Mouse (Mus musculus) small intestine, adult 2 months (tissue): ENCODE data around the gene Csnk2a2. TPM values are rescaled to one million over a fixed set of nuclear protein-coding genes. Genes with fewer than 3 reads are reported as not detected.

Source experiments
- H3K27ac ChIP-seq: fragments of 200-500 bp; 2 replicates; pipeline ENCODE4 v1.5.1; 2012; ENCODE audit warnings: low read depth, low read length, control low read depth, inconsistent platforms; ENCODE audit not compliant: insufficient read depth
- H3K27me3 ChIP-seq: fragments of 200-500 bp; 2 replicates; pipeline ENCODE4 v1.6.1; 2012; ENCODE audit warnings: mild to moderate bottlenecking, moderate library complexity, low read length, inconsistent platforms; ENCODE audit not compliant: control insufficient read depth, insufficient read depth
- H3K36me3 ChIP-seq: fragments of 200-500 bp; 2 replicates; pipeline ENCODE4 v1.6.1; 2012; ENCODE audit warnings: mild to moderate bottlenecking, low read length, control low read depth, inconsistent platforms; ENCODE audit not compliant: control insufficient read depth, insufficient read depth
- H3K4me1 ChIP-seq: fragments of 200-500 bp; 2 replicates; pipeline ENCODE4 v1.6.1; 2012; ENCODE audit warnings: low read length, inconsistent platforms, mixed read lengths; ENCODE audit not compliant: control insufficient read depth, insufficient read depth, insufficient read length
- H3K4me3 ChIP-seq: fragments of 200-500 bp; 2 replicates; pipeline ENCODE4 v1.5.1; 2012; ENCODE audit warnings: low read depth, mild to moderate bottlenecking, control low read depth, inconsistent platforms, low read length, moderate library complexity
- CTCF ChIP-seq: fragments of 200-500 bp; IDR thresholded peaks from 2 replicates; pipeline ENCODE4 v1.5.1; 2012; ENCODE audit warnings: low read depth, mild to moderate bottlenecking, control low read depth, inconsistent platforms, low read length, moderate library complexity, mixed read lengths; ENCODE audit not compliant: insufficient replicate concordance, insufficient read length; ENCODE audit errors: extremely low read depth
- POLR2A ChIP-seq: fragments of 200-500 bp; IDR thresholded peaks from 2 replicates; pipeline ENCODE4 v1.6.1; 2012; ENCODE audit warnings: low read depth, mild to moderate bottlenecking, control low read depth, inconsistent platforms, low read length, moderate library complexity
- WGBS: fragments of 180-500 bp; shearing (Covaris S2); methylation state at CpG from one replicate; pipeline ENCODE4 v1.1.7; 2018; 5-methylcytosine and 5-hydroxymethylcytosine counted together
- polyA plus RNA-seq: library from polyadenylated mRNA; depleted of rRNA; stranded (reverse); fragments of >200 nt; gene quantifications from 2 replicates; pipeline ENCODE4 v1.2.3, GENCODE M21; 2012

The Csnk2a2 gene
- polyA plus RNA-seq, 1 experiment = 8.2 TPM

- H3K36me3 ChIP-seq = peaks cover 33% of the 10 kb centered on the region
- no peak overlapping the region for H3K27ac ChIP-seq
- TF ChIP-seq CTCF = no peak
- no peak for TF ChIP-seq POLR2A
- no peaks in the 10 kb centered on the region for H3K27me3 ChIP-seq
- WGBS = 97% methylated on average over 4 of the region's 4 CpGs
- no peaks in the 10 kb centered on the region for H3K4me1 ChIP-seq
- no peak overlapping the region for H3K4me3 ChIP-seq
Observed at GRCm38 (mm10) chr8:95470008-95470407, 19.8 kb downstream of the Csnk2a2 start.

GRCm38 (mm10) chr8:95468995-95469394, 20.8 kb downstream of the Csnk2a2 start:
- Histone ChIP-seq H3K36me3 (peaks cover 37% of the 10 kb centered on the region), H3K27ac (no peak overlapping the region), H3K27me3 (no peaks in the 10 kb centered on the region), H3K4me1 (no peaks in the 10 kb centered on the region), H3K4me3 (no peak overlapping the region)
- TF ChIP-seq CTCF = no peak
- no peak for TF ChIP-seq POLR2A
- WGBS = 90% methylated on average over 3 of the region's 3 CpGs

DNA sequence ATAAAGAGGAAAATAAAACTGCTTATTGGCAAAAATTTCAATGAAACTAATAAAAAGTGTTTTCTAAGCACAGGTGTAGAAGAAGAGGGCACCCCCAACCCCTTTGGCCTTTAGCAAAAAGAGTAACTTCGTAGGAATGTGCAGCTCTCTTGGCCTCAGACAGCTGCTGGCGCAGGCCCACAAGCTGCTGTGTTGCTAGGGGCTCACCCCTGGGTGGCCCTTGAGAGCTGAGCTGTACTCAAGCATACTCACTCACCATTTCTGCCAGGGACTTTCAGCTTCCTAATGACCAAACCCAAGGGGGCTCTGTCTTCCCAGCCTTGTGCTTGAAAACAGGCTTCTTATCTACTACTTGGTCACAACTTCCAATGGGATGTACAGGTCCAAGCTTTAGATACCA, 23.3 kb downstream of the Csnk2a2 start:
- no peaks in the 10 kb centered on the region for H3K27me3 ChIP-seq
- H3K36me3 ChIP-seq = peaks cover 33% of the 10 kb centered on the region
- WGBS = 80% methylated on average over 2 of the region's 2 CpGs
- TF ChIP-seq CTCF (no peak), POLR2A (no peak)
- H3K4me3 ChIP-seq = no peak overlapping the region
- H3K4me1 ChIP-seq = no peaks in the 10 kb centered on the region
- no peak overlapping the region for H3K27ac ChIP-seq

DNA sequence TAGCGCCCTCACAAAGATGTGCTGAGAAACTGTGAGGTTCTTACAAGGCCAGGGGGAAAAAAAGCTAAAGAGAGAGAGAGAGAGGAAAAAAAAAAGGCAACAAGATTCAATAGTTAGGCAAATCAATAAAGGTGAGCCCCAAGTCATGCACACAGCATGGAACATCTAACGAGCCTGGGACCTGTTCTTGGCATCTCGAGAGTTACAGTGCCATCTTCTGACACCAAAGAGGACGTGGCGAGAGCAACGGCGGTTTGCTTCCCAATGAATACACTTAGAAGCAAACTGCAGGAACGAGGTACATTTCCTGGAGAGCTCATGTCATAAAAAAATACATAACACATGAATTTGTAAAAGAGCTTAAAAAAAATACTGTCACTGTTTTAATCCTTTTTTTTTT, 37.3 kb downstream of the Csnk2a2 start:
- no peak for TF ChIP-seq POLR2A
- TF ChIP-seq CTCF = peak; percentile 24; the same call in 1 of the 2 replicates
- WGBS = 54% methylated on average over 8 of the region's 8 CpGs
- no peak overlapping the region for H3K4me3 ChIP-seq

GRCm38 (mm10) chr8:95450271-95450670, 39.6 kb downstream of the Csnk2a2 start:
- H3K36me3 ChIP-seq = peaks cover 44% of the 10 kb centered on the region
- no peaks in the 10 kb centered on the region for H3K27me3 ChIP-seq
- TF ChIP-seq CTCF = no peak
- no peaks in the 10 kb centered on the region for H3K4me1 ChIP-seq
- H3K4me3 ChIP-seq = no peak overlapping the region
- H3K27ac ChIP-seq = no peak overlapping the region
- 77% methylated on average over 5 of the region's 5 CpGs for whole genome bisulfite sequencing

More for the DNA sequence above, 37.3 kb downstream of the Csnk2a2 start:
- H3K27me3 ChIP-seq = no peaks in the 10 kb centered on the region
- no peaks in the 10 kb centered on the region for H3K4me1 ChIP-seq
- peaks cover 63% of the 10 kb centered on the region for H3K36me3 ChIP-seq
- no peak overlapping the region for H3K27ac ChIP-seq

GRCm38 (mm10) chr8:95447661-95448060, 42.2 kb downstream of the Csnk2a2 start:
- H3K36me3 ChIP-seq = peaks cover 30% of the 10 kb centered on the region
- 90% methylated on average over 7 of the region's 7 CpGs for WGBS
- H3K4me1 ChIP-seq = no peaks in the 10 kb centered on the region
- H3K4me3 ChIP-seq = no peak overlapping the region
- H3K27me3 ChIP-seq = no peaks in the 10 kb centered on the region
- no peak for TF ChIP-seq POLR2A
- no peak for TF ChIP-seq CTCF
- no peak overlapping the region for H3K27ac ChIP-seq

DNA sequence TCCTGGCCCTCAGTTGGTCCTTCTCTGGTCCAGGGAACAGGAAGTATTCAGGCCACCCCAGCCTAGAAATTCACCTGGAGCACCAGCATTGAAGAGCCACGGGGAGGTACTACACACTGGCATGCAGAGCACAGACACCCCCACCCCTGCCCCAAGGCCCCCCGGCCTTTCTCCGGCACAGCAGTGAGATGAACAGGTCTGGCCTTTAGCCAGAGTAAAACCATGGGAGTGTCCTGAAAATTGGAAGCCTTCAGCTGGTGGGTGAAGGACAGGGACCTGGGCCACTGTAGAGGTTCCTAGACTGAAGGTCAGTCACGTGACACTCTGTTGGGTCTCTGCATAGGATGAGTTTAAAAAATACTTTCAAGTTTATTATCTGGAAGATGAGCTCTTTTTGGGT, 44.8 kb downstream of the Csnk2a2 start:
- no peaks in the 10 kb centered on the region for H3K4me1 ChIP-seq
- no peaks in the 10 kb centered on the region for H3K27me3 ChIP-seq
- 86% methylated on average over 4 of the region's 4 CpGs for WGBS
- H3K36me3 ChIP-seq = peaks cover 17% of the 10 kb centered on the region
- no peak overlapping the region for H3K27ac ChIP-seq
- H3K4me3 ChIP-seq = no peak overlapping the region
- no peak for TF ChIP-seq CTCF
- no peak for TF ChIP-seq POLR2A

DNA sequence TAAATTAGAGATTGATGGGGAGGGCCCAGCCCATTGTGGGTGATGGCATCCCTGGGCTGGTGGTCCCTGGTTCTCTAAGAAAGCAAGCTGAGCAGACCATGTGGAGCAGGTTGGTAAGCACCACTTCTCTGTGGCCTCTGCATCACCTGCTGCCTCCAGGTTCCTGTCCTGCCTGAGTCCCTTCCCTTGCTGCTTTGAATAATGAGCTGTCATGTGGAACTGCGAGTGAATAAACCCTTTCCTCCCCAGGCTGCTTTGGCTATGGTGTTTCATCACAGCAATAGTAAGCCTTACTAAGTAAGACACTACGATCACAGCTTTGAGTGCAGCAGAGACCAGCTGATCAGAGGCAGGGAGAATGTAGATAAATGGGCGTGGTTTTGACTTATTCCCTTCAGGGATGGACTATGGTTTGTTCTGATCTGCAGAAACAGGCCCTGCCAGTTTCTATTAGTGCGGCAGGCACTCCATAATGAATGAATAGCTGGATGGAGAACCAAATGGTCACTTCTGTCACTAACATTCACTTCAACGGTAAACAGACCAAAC, 48.3 kb downstream of the Csnk2a2 start:
- Histone ChIP-seq H3K36me3 (no peaks in the 10 kb centered on the region), H3K27me3 (no peaks in the 10 kb centered on the region), H3K4me3 (no peak overlapping the region), H3K27ac (no peak overlapping the region), H3K4me1 (no peaks in the 10 kb centered on the region)
- 31% methylated on average over 5 of the region's 5 CpGs for WGBS
- TF ChIP-seq POLR2A (no peak), CTCF (no peak)
